In genomic region chr6:122820071-122820798, GRCm38 (mm10) we compare ENCODE assay signal across 8 mouse cellular contexts. TPM values are rescaled to one million over a fixed set of nuclear protein-coding genes. Genes with fewer than 3 reads are reported as not detected.
DNase-seq lines count a peak whose midpoint lies in the region; ATAC-seq and TF ChIP-seq lines count a peak whose summit lies in the region.

No protein-coding gene starts in this region.

- no peak for TF ChIP-seq POLR2A in heart, adult 2 months (IDR thresholded peaks at IDR 0.05; ENCODE audit: insufficient read depth, low read depth, low read length)

- peak overlapping the region; percentile 95 for H3K9ac ChIP-seq in heart, adult 2 months (ENCODE audit: low read depth, low read length)
- H3K9ac ChIP-seq in lung, embryonic 16.5 days (ENCODE audit: low read length), result peak overlapping the region; percentile 89

- intact Hi-C loops in heart, adult 2 months (cut with DNase I), result no loop called here
- intact Hi-C loops in left cerebral cortex, postnatal 14 days (cut with DNase I), result no loop called here

- no peaks in the 10 kb centered on the region for H3K36me3 ChIP-seq in heart, adult 2 months (ENCODE audit: control insufficient read depth, insufficient read depth, low read length)
- H3K36me3 ChIP-seq in lung, embryonic 16.5 days (ENCODE audit: control insufficient read depth, insufficient read depth, low read length), result no peaks in the 10 kb centered on the region

- peak overlapping the region; percentile 63 for H3K4me2 ChIP-seq in lung, embryonic 16.5 days (ENCODE audit: low read depth, low read length)

- no peak for TF ChIP-seq CTCF in heart, adult 2 months (IDR thresholded peaks at IDR 0.05)

- no peak for TF ChIP-seq EP300 in heart, adult 2 months (IDR thresholded peaks at IDR 0.05; ENCODE audit: insufficient read depth, low read depth, low read length)

- H3K9me3 ChIP-seq in lung, embryonic 16.5 days (ENCODE audit: control insufficient read depth, low read length), result no peaks in the 10 kb centered on the region

- DNase-seq in urinary bladder, postnatal 25 days (ENCODE audit: low spot score), result peak; percentile 35
- no peak for DNase-seq in urinary bladder, postnatal 10 days (ENCODE audit: low spot score)
- peak; percentile 33 to 38 for DNase-seq in cerebellum, postnatal 36 days
- peak in 1 of 2 experiments; percentile 47 for DNase-seq in heart, adult 2 months
- peak; percentile 28 to 36 for DNase-seq in kidney, adult 8-10 months
- DNase-seq in retina, embryonic 14.5 days (ENCODE audit: low spot score), result peak; percentile 51
- DNase-seq in left cerebral cortex, postnatal 14 days (ENCODE audit: low spot score in 2 of 2), result no peak

- peaks cover 3% of the 10 kb centered on the region; the same call in 1 of the 2 replicates for H3K79me2 ChIP-seq in heart, adult 2 months (replicated peaks; ENCODE audit: control insufficient read depth, insufficient read depth, low read length)

- peak; percentile 74 for ATAC-seq in lung, embryonic 16.5 days (ENCODE audit: low read depth)

- WGBS in heart, adult 2 months, result under 1% methylated on average over 38 of the region's 38 CpGs
- whole genome bisulfite sequencing in lung, embryonic 16.5 days, result 1% methylated on average over 36 of the region's 38 CpGs

- peaks cover 18% of the 10 kb centered on the region for H3K4me1 ChIP-seq in heart, adult 2 months (ENCODE audit: control insufficient read depth, insufficient read depth, low read length)
- H3K4me1 ChIP-seq in lung, embryonic 16.5 days (replicated peaks; ENCODE audit: control insufficient read depth, insufficient read depth, low read length), result peaks cover 29% of the 10 kb centered on the region

- H3K4me3 ChIP-seq in heart, adult 2 months, result peak overlapping the region; percentile 95
- H3K4me3 ChIP-seq in lung, embryonic 16.5 days (ENCODE audit: low read length), result peak overlapping the region; percentile 68

- peak overlapping the region; percentile 90 for H3K27ac ChIP-seq in heart, adult 2 months
- H3K27ac ChIP-seq in lung, embryonic 16.5 days (ENCODE audit: low read length), result peak overlapping the region; percentile 73

- H3K27me3 ChIP-seq in heart, adult 2 months (ENCODE audit: control insufficient read depth, insufficient read depth, low read length), result no peaks in the 10 kb centered on the region
- no peaks in the 10 kb centered on the region for H3K27me3 ChIP-seq in lung, embryonic 16.5 days (ENCODE audit: control insufficient read depth, insufficient read depth, low read depth, low read length)

RNA-seq across cellular contexts. Expression of gene Foxj2, which starts 0.5 kb away (rescaled TPM):
- 10 to 100 TPM; 35.2 to 36.3 TPM for total RNA-seq in heart, adult 2 months (2021)
- polyA plus RNA-seq in heart, adult 2 months (2012; rRNA removed), result 19.8 and 20.7 TPM in 2 replicates
- 5.5 and 6.2 TPM in 2 replicates for polyA plus RNA-seq in lung, embryonic 16.5 days (2015; fragmentation: Nextera tagmentation; extraction: Ambion mirVana)
- total RNA-seq in left cerebral cortex, postnatal 14 days (2021), result 10 to 100 TPM; 25.7 to 28.0 TPM

RNA-seq across cellular contexts. Expression of gene Slc2a3, which starts 18.8 kb away (rescaled TPM):
- total RNA-seq in heart, adult 2 months (2021), result 1 to 10 TPM; 1.6 to 4.7 TPM
- 3.0 and 3.3 TPM in 2 replicates for polyA plus RNA-seq in heart, adult 2 months (2012; rRNA removed)
- polyA plus RNA-seq in lung, embryonic 16.5 days (2015; fragmentation: Nextera tagmentation; extraction: Ambion mirVana), result 6.9 and 7.5 TPM in 2 replicates
- 100 to 1,000 TPM; 169 TPM for total RNA-seq in left cerebral cortex, postnatal 14 days (2021)

RNA-seq across cellular contexts. Expression of gene C3ar1, which starts 35.7 kb away (rescaled TPM):
- 1 to 10 TPM; 1.9 to 2.5 TPM for total RNA-seq in heart, adult 2 months (2021)
- 3.7 and 5.6 TPM in 2 replicates for polyA plus RNA-seq in heart, adult 2 months (2012; rRNA removed)
- 3.1 and 3.4 TPM in 2 replicates for polyA plus RNA-seq in lung, embryonic 16.5 days (2015; fragmentation: Nextera tagmentation; extraction: Ambion mirVana)
- under 1 TPM; 0.57 to 0.59 TPM for total RNA-seq in left cerebral cortex, postnatal 14 days (2021)

RNA-seq across cellular contexts. Expression of gene Necap1, which starts 54.0 kb away (rescaled TPM):
- 10 to 100 TPM; 20.7 to 22.6 TPM for total RNA-seq in heart, adult 2 months (2021)
- polyA plus RNA-seq in heart, adult 2 months (2012; rRNA removed), result 16.2 and 25.2 TPM in 2 replicates
- 50.8 and 52.2 TPM in 2 replicates for polyA plus RNA-seq in lung, embryonic 16.5 days (2015; fragmentation: Nextera tagmentation; extraction: Ambion mirVana)
- total RNA-seq in left cerebral cortex, postnatal 14 days (2021), result 100 to 1,000 TPM; 176 to 187 TPM

Comparison
In these comparisons a context has a peak if more than half of its experiments do, and no peak if none do; other contexts are left out.
1. DNase-seq: peak in urinary bladder, postnatal 25 days (single experiment), cerebellum, postnatal 36 days (2 of 2), kidney, adult 8-10 months (2 of 2) and retina, embryonic 14.5 days (single experiment); none in urinary bladder, postnatal 10 days (single experiment) and left cerebral cortex, postnatal 14 days (0 of 2).
2. RNA of gene Slc2a3, which starts 18.8 kb away (total RNA-seq): 169 TPM in left cerebral cortex, postnatal 14 days; 1.6 to 4.7 TPM in heart, adult 2 months; every median in the first group is over 10 times any median in the second.